Mouse (Mus musculus) G1E (cell line): ENCODE results near the gene Lzts2. TPM values are rescaled to one million over a fixed set of nuclear protein-coding genes. Genes with fewer than 3 reads are reported as not detected.

Experiments
- ATAC-seq: 2 replicates; pipeline ENCODE4 v1.8.0; 2016; ENCODE audit warnings: mild to moderate bottlenecking; ENCODE audit not compliant: insufficient number of reproducible peaks, poor library complexity, low FRiP score, severe bottlenecking; ENCODE audit errors: extremely low read depth
- DNase-seq: peaks from one replicate; pipeline ENCODE4 v3.0.0; 2012; ENCODE audit warnings: low spot score
- H3K27me3 ChIP-seq: 2 replicates; pipeline ENCODE4 v1.6.1; 2012; ENCODE audit warnings: mild to moderate bottlenecking, low read length, inconsistent platforms; ENCODE audit not compliant: insufficient read depth
- H3K36me3 ChIP-seq: replicated peaks from 2 replicates; pipeline ENCODE3; 2012; ENCODE audit warnings: mild to moderate bottlenecking, inconsistent platforms
- H3K4me1 ChIP-seq: 2 replicates; pipeline ENCODE4 v1.6.1; 2012; ENCODE audit warnings: low read depth, low read length, inconsistent platforms, mixed read lengths; ENCODE audit not compliant: insufficient read depth
- H3K4me3 ChIP-seq: 2 replicates; pipeline ENCODE4 v1.5.1; 2012; ENCODE audit warnings: low read depth, mild to moderate bottlenecking, inconsistent platforms, low read length, moderate library complexity, mixed read lengths
- H3K9me3 ChIP-seq: replicated peaks from 2 replicates; pipeline ENCODE4 v1.6.1; 2012; ENCODE audit warnings: inconsistent platforms
- CTCF ChIP-seq: IDR thresholded peaks from 2 replicates; pipeline ENCODE4 v1.5.1; 2012; ENCODE audit warnings: low read depth, low read length, inconsistent platforms, mixed read lengths
- GATA1 ChIP-seq: IDR thresholded peaks from 2 replicates; pipeline ENCODE4 v1.6.1; 2012; ENCODE audit warnings: borderline replicate concordance, low read length, inconsistent platforms, mixed read lengths
- GATA2 ChIP-seq: IDR thresholded peaks from 2 replicates; pipeline ENCODE4 v1.6.1; 2012; ENCODE audit warnings: low read depth, low read length, inconsistent platforms, borderline replicate concordance
- POLR2AphosphoS5 ChIP-seq: IDR thresholded peaks from 2 replicates; pipeline ENCODE4 v1.6.1; 2012; ENCODE audit warnings: low read depth, low read length, inconsistent platforms; ENCODE audit not compliant: insufficient replicate concordance
- TAL1 ChIP-seq: conservative IDR thresholded peaks from 2 replicates; pipeline ENCODE4 v1.6.1; 2012; ENCODE audit warnings: low read depth, low read length, inconsistent platforms, mixed read lengths
- polyA plus RNA-seq: library from polyadenylated mRNA; stranded (reverse); fragments of >175 nt; gene quantifications from 2 replicates; pipeline ENCODE4 v1.2.3, GENCODE M21; 2012
- total RNA-seq, 2 experiments: library from RNA; stranded (forward) in 1 of 2; stranded (reverse) in 1 of 2; fragments of 200-1000 nt in 1 of 2; fragments of >200 nt in 1 of 2; fragmentation: Nextera tagmentation in 1 of 2; gene quantifications; 2 replicates each; pipeline ENCODE4 v1.2.3; 2014 to 2017

Gene Lzts2
- total and polyA plus RNA-seq, 3 experiments, result 21.7 to 122 (median 32.7) TPM

DNA sequence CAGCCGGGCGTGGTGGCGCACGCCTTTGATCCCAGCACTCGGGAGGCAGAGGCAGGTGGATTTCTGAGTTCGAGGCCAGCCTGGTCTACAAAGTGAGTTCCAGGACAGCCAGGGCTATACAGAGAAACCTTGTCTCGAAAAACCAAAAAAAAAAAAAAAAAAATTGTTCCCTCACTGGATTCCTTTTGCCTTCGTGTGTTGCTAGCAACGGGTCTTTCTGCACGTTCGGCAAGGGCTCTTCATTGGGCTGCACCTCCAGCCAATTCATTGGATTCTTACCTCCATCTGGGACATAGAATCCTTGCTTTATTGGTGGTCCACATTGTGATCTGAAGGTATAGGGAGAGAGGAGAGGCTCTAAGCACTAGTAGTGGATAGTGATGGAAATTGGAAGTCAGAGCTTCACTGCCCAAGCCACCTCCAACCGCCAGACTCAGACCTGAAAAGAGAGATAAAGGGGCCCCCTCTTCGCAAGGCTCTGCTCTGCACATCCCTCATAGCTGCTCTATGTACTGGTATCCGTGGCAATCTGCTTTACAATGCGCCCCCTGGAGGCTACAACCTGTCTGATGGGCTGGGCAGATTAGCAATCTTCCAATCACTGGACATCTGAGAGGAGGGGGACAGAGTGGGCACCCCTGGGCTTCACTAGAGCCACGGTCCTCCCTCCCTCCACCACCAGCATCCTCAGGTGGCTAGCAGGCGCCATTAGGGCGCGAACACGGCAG, 49.5 kb downstream of the Lzts2 start:
- Histone ChIP-seq H3K27me3 (no peaks in the 10 kb centered on the region), H3K4me3 (peak overlapping the region; percentile 42; the same call in 1 of the 2 replicates), H3K36me3 (no peaks in the 10 kb centered on the region), H3K4me1 (peaks cover 68% of the 10 kb centered on the region), H3K9me3 (no peaks in the 10 kb centered on the region)
- ATAC-seq, result 0 out of 2 replicates have a peak, but pooled peaks have one; percentile 29
- no peak for DNase-seq
- 0 out of 2 replicates have a peak, but pooled peaks have one; percentile 18 for TF ChIP-seq TAL1
- no peak for TF ChIP-seq GATA1
- TF ChIP-seq GATA2, result no peak
- TF ChIP-seq CTCF, result peak; percentile 47; the same call in 1 of the 2 replicates
- TF ChIP-seq POLR2AphosphoS5, result no peak

DNA sequence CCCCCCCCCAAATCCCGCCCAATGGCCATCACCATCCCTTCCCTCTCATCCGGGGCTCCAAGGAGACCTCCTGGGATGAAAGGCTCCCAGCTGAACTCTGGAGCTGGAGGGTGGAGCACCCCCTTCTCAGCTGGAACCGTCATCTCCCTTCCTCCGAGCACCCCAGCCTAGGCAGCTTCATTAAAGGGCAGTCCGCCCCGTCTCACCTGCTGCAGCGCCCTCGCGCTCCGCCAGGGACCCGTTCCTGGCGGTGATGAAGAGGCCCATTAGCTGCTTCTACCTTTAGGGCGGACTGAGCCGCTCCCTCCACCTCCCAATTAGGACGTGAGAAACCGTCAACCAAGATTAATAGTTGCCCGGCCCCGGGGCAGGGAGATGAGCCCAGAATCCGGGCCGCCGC, 51.0 kb downstream of the Lzts2 start:
- DNase-seq (no peak), ATAC-seq (no peak)
- peak overlapping the region; percentile 13; the same call in 1 of the 2 replicates for H3K4me3 ChIP-seq
- H3K27me3 ChIP-seq, result no peaks in the 10 kb centered on the region
- H3K4me1 ChIP-seq, result peaks cover 73% of the 10 kb centered on the region
- TF ChIP-seq CTCF (no peak), POLR2AphosphoS5 (no peak), GATA1 (no peak), GATA2 (no peak), TAL1 (no peak)
- no peaks in the 10 kb centered on the region for H3K36me3 ChIP-seq
- no peaks in the 10 kb centered on the region for H3K9me3 ChIP-seq

DNA sequence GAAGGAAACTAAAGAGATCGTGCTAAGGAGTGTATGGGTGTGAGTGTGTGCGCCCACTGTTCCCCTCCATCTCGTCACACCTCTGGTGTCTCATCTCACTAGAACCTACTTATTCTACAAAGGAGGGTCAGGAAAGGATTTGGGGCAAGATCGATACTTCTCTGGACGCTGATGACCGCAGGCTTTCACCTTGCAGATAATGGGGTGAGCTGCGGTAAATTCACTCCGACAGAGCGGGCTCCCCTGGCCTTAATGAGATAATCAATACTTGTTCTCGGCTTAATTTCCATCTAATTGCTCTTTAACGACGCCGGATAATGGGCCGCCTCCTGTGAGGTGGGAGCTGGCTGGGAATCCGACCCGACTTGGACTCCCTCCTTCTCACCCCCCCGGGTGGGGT, 53.0 kb downstream of the Lzts2 start:
- ATAC-seq (no peak), DNase-seq (no peak)
- Histone ChIP-seq H3K36me3 (no peaks in the 10 kb centered on the region), H3K27me3 (no peaks in the 10 kb centered on the region), H3K4me3 (peak overlapping the region; percentile 13; the same call in 1 of the 2 replicates), H3K9me3 (no peaks in the 10 kb centered on the region), H3K4me1 (peaks cover 84% of the 10 kb centered on the region)
- TF ChIP-seq TAL1 (no peak), CTCF (no peak), GATA1 (no peak), POLR2AphosphoS5 (no peak), GATA2 (no peak)

DNA sequence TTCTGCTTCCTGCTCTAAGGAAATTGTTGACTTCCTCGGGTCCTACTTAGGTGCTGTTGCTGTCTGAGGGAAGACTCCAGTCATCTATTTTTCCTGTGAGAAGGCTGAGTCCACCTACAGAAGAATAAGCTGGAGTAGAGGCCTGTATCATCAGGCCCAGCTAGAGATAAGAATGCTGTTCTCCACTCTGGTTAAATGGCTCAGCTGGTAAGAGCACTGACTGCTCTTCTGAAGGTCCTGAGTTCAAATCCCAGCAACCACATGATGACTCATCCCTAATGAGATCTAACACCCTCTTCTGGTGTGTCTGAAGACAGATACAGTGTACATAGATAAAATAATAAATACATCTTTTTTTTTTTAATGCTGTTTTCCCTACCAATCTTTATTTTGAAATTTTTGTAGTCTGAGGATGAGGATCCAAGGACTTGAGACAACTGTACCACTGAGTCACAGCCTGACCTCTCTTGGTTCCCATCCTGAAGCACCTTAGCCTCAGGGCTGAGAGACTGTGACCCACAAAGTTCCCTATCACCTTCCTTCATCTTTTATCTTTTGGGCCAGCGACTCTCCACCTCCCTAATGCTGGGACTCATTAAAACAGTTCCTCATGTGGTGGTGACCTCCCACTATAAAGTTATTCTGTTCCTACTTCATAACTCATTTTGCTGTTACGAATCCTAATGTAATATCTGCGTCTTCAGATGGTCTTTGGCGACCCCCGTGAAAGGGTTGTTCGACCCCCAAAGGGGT, 53.7 kb downstream of the Lzts2 start:
- Histone ChIP-seq H3K4me1 (peaks cover 86% of the 10 kb centered on the region), H3K9me3 (no peaks in the 10 kb centered on the region), H3K4me3 (peak overlapping the region; percentile 14; the same call in 1 of the 2 replicates), H3K27me3 (no peaks in the 10 kb centered on the region), H3K36me3 (no peaks in the 10 kb centered on the region)
- peak; percentile 79 for ATAC-seq
- TF ChIP-seq GATA2, result no peak
- peak; percentile 83 for TF ChIP-seq TAL1
- DNase-seq, result peak; percentile 64

DNA sequence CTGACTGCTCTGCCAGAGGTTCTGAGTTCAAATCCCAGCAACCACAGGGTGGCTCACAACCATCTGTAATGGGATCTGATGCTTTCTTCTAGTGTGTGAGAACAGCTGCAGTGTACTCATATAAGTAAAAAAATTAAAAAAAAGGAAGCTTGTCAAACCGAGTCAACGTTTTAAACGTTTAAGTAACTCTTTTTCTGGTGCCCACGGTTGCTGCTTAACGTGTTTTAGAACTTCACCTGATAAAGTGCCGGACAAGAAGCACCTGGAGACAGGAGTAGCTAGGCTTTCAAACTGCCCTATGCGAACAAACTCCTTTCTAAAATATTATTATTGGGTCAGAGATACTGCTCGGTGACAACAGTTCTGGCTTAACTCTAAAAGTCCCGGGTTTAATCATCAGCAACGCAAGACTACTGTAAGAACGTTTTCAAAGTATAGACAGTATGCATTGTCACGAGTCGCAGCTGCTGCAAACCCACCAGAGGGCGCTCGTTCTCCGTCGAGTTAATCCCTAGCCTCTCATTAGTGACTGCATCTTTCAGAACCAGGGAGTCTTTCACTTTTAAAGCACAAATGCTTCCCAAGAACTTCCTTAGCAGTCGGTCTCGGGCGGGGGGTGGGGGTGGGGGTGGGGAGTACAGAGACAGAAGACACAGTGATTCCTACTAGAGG, 59.8 kb downstream of the Lzts2 start:
- DNase-seq, result peak; percentile 64
- H3K36me3 ChIP-seq, result no peaks in the 10 kb centered on the region
- ATAC-seq, result no peak
- peak overlapping the region; percentile 75 for H3K4me3 ChIP-seq
- H3K9me3 ChIP-seq, result no peaks in the 10 kb centered on the region
- TF ChIP-seq GATA2 (no peak), CTCF (peak; percentile 79)
- H3K27me3 ChIP-seq, result peaks cover 24% of the 10 kb centered on the region
- peaks cover 87% of the 10 kb centered on the region for H3K4me1 ChIP-seq
